Mouse (Mus musculus) heart, postnatal 0 days (tissue): ENCODE measurements at regions not wholly inside any gene's neighbourhood (a gene's known extent, or its start where the extent isn't known, plus 50 kb on each side); places are given as distances from the start of the nearest gene placed in this dataset.
"Not testable (repeated sequence)": the region's sequence is repeated elsewhere in the genome, so short reads cannot be mapped to it uniquely, and the experiment has no call there.

ENCODE experiments used
- ATAC-seq: fragments of 200-750 bp; cut with Nextera tagmentation; 2 replicates; pipeline ENCODE4 v1.8.0; 2017; ENCODE audit warnings: low read depth, moderate number of reproducible peaks, moderate library complexity; ENCODE audit not compliant: insufficient read depth
- DNase-seq: peaks from one replicate; pipeline ENCODE4 v3.0.0-alpha.2; 2016; ENCODE audit warnings: low spot score
- H3K27ac ChIP-seq: fragments of 300-500 bp; sonication (generic); 2 replicates; pipeline ENCODE4 v1.5.1; 2014; ENCODE audit warnings: low read depth, mild to moderate bottlenecking
- H3K27me3 ChIP-seq: fragments of 300-500 bp; sonication (generic); 2 replicates; pipeline ENCODE4 v1.6.1; 2014; ENCODE audit warnings: low read length, mixed read lengths; ENCODE audit not compliant: control insufficient read depth, insufficient read depth
- H3K36me3 ChIP-seq: fragments of 300-500 bp; sonication (generic); replicated peaks from 2 replicates; pipeline ENCODE4 v1.6.1; 2014; ENCODE audit warnings: low read length, mixed read lengths; ENCODE audit not compliant: control insufficient read depth, insufficient read depth
- H3K4me1 ChIP-seq: fragments of 300-500 bp; sonication (generic); 2 replicates; pipeline ENCODE4 v1.6.1; 2014; ENCODE audit warnings: antibody characterized with exemption; ENCODE audit not compliant: control insufficient read depth, insufficient read depth
- H3K4me2 ChIP-seq: fragments of 300-500 bp; sonication (generic); 2 replicates; pipeline ENCODE4 v1.6.1; 2014; ENCODE audit warnings: low read depth, mild to moderate bottlenecking, low read length, moderate library complexity
- H3K4me3 ChIP-seq: fragments of 300-500 bp; sonication (generic); 2 replicates; pipeline ENCODE4 v1.5.1; 2014; ENCODE audit warnings: low read depth, low read length
- H3K9ac ChIP-seq: fragments of 300-500 bp; sonication (generic); replicated peaks from 2 replicates; pipeline ENCODE4 v1.6.1; 2014; ENCODE audit warnings: low read depth, low read length, mixed read lengths
- H3K9me3 ChIP-seq: fragments of 300-500 bp; sonication (generic); replicated peaks from 2 replicates; pipeline ENCODE4 v1.6.1; 2016; ENCODE audit warnings: low read length; ENCODE audit not compliant: control insufficient read depth
- WGBS: fragments of 180-500 bp; shearing (Covaris S2); extraction: QIAGEN DNeasy Blood & Tissue Kit; methylation state at CpG from one replicate; pipeline ENCODE4 v1.1.7; 2014; 5-methylcytosine and 5-hydroxymethylcytosine counted together

GRCm38 (mm10) chr4:3260061-3260460, 74.9 kb upstream of the Vmn1r3 start:
- H3K9ac ChIP-seq, H3K4me1 ChIP-seq, H3K9me3 ChIP-seq, H3K4me2 ChIP-seq, H3K36me3 ChIP-seq, ATAC-seq, H3K27me3 ChIP-seq, H3K4me3 ChIP-seq, DNase-seq, H3K27ac ChIP-seq: not testable (repeated sequence)
- 60% methylated on average over 6 of the region's 6 CpGs for WGBS

- H3K27me3 ChIP-seq, H3K36me3 ChIP-seq, H3K4me2 ChIP-seq, DNase-seq, H3K4me3 ChIP-seq, H3K9ac ChIP-seq, H3K27ac ChIP-seq, ATAC-seq, H3K4me1 ChIP-seq: not testable (repeated sequence)
- WGBS: 81% methylated on average over 21 of the region's 21 CpGs
- peaks cover 20% of the 10 kb centered on the region for H3K9me3 ChIP-seq
Measured at GRCm38 (mm10) chr4:3252606-3253281, 67.6 kb upstream of the Vmn1r3 start.

DNA sequence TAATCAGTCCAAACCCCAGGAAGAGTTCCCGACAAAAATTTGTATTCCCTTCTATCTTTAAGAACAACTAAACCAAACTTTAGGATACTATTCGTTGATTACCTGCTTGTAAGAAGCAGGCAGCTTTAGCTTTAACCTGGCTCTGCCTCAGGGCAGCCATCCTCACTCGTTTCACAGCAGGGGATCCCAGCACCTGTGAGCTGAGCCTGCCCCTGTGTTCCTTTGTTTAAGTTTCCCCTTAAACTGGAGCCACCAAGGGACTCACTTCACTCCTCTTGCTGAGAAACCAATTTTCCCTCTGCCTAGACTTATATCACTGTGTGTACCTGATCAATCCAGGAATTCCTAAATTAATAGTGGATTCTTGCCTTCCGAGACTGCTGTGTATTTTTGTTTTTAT, 65.1 kb upstream of the Vmn1r3 start:
- H3K36me3 ChIP-seq, ATAC-seq, H3K27ac ChIP-seq, H3K4me2 ChIP-seq, DNase-seq, H3K4me3 ChIP-seq, H3K27me3 ChIP-seq, H3K4me1 ChIP-seq, H3K9ac ChIP-seq: not testable (repeated sequence)
- WGBS: 51% methylated on average over 4 of the region's 4 CpGs
- peaks cover 20% of the 10 kb centered on the region for H3K9me3 ChIP-seq

- not testable (repeated sequence) for ATAC-seq, H3K4me1 ChIP-seq, H3K9ac ChIP-seq, H3K36me3 ChIP-seq, H3K4me2 ChIP-seq, DNase-seq, H3K9me3 ChIP-seq, H3K4me3 ChIP-seq, H3K27me3 ChIP-seq, H3K27ac ChIP-seq
- WGBS: 55% methylated on average over 6 of the region's 6 CpGs
Measured at GRCm38 (mm10) chr4:3242011-3242410, 56.9 kb upstream of the Vmn1r3 start.

- H3K4me2 ChIP-seq, H3K27me3 ChIP-seq, H3K36me3 ChIP-seq, H3K4me1 ChIP-seq, H3K9me3 ChIP-seq, DNase-seq, ATAC-seq, H3K4me3 ChIP-seq, H3K9ac ChIP-seq, H3K27ac ChIP-seq: not testable (repeated sequence)
- WGBS: 68% methylated on average over 4 of the region's 4 CpGs
Measured at GRCm38 (mm10) chr4:3241351-3241750, 56.2 kb upstream of the Vmn1r3 start.

- not testable (repeated sequence) for H3K27me3 ChIP-seq, H3K9me3 ChIP-seq, H3K36me3 ChIP-seq, H3K4me1 ChIP-seq, ATAC-seq, DNase-seq, H3K9ac ChIP-seq, H3K4me3 ChIP-seq, H3K27ac ChIP-seq, H3K4me2 ChIP-seq
- WGBS: 65% methylated on average over 6 of the region's 6 CpGs
Measured at GRCm38 (mm10) chr4:3238493-3238892, 53.3 kb upstream of the Vmn1r3 start.

DNA sequence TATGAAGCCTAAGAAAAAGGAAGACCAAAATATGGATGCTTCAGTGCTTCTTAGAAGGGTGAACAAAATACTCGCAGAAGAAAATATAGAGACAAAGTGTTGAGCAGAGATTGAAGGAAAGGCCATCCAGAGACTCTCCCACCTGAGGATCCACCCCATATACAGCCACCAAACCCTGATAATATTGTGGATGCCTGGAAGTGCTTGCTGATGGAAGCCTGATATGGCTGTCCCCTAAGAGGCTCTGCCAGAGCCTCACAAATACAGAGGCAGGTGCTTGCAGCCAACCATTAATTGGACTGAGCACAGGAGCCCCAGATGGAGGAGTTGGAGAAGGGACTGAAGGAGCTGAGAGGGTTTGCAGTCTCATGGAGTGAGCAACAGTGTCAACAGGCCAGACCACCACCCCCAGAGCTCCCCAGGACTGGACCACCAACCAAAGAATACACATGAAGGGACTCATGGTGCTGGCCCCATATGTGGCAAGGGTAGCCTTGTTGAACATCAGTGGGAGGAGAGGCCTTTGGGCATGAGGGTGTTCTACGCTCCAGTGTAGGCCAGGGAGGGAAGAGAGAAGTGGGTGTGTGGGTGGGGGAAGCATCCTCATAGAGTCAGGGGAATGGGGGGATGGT, 51.1 kb upstream of the Vmn1r3 start:
- H3K9me3 ChIP-seq, H3K9ac ChIP-seq, DNase-seq, H3K27me3 ChIP-seq, H3K4me1 ChIP-seq, H3K27ac ChIP-seq, H3K36me3 ChIP-seq, H3K4me2 ChIP-seq, H3K4me3 ChIP-seq: not testable (repeated sequence)
- peak; percentile 35; the same call in 1 of the 2 replicates for ATAC-seq
- 30% methylated on average over 2 of the region's 2 CpGs for WGBS
